9 mouse cellular contexts compared by ENCODE assay signal in the genomic region with DNA sequence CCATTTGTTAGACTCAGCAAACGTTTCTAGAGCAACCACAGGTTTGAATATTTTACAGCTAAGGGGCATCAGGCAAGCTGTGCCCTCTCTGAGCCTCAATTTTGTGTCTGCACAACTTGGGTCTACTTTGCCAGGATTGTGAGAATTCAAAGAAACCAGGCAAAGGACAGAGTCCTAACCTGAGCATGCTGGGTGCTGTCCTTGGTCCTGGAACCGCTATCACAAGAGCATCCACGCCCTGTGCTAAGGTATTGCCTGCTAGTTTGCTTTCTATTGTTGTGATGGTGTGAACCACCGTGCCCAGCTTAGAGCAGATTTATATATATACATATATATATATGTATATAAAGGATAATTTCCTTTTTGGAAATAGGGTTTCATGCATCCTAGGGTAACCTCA. TPM values are rescaled to one million over a fixed set of nuclear protein-coding genes. Genes with fewer than 3 reads are reported as not detected.
A peak's percentile ranks its signal among the peaks of the same experiment; 100 is the strongest.
DNase-seq lines count a peak whose midpoint lies in the region; ATAC-seq lines count a peak whose summit lies in the region.
"Had no signal": no experiment of that assay in that cellular context is flagged by ENCODE, and none has a peak within 500 bp of the region (broad histone marks: within the 10 kb centered on the region; RNA-seq: fewer than 3 reads in every experiment).

No protein-coding gene starts in this region.

- WGBS in limb, embryonic 11.5 days: 11% methylated on average over 4 of the region's 4 CpGs

- peaks cover 9% of the 10 kb centered on the region; the same call in 1 of the 2 replicates for H3K4me1 ChIP-seq in limb, embryonic 11.5 days (ENCODE audit: control insufficient read depth, insufficient read depth, low read length)

- no peak overlapping the region for H3K27ac ChIP-seq in limb, embryonic 11.5 days (replicated peaks; ENCODE audit: low read depth, low read length)
- H3K27ac ChIP-seq: macrophage had no signal

- no peak overlapping the region for H3K4me3 ChIP-seq in limb, embryonic 11.5 days (ENCODE audit: low read depth, low read length)

- no peak overlapping the region for H3K9ac ChIP-seq in limb, embryonic 11.5 days (ENCODE audit: low read length)

- peak; percentile 12 to 33 for DNase-seq in adrenal gland, adult 18-20 months (ENCODE audit: low spot score in 2 of 2)
- DNase-seq in adrenal gland, adult 2 months: no peak
- DNase-seq in urinary bladder, postnatal 14 days (ENCODE audit: low spot score): peak; percentile 53
- DNase-seq in urinary bladder, adult 18-20 months (ENCODE audit: low spot score in 2 of 2): no peak
- peak; percentile 81 for DNase-seq in limb, embryonic 11.5 days (ENCODE audit: low spot score)
- DNase-seq in thymus, postnatal 4 days: peak; percentile 66

- H3K9me3 ChIP-seq in limb, embryonic 11.5 days (ENCODE audit: control insufficient read depth, low read length): no peaks in the 10 kb centered on the region

- no peak for ATAC-seq in limb, embryonic 11.5 days (ENCODE audit: insufficient number of reproducible peaks, low FRiP score, low TSS enrichment, low read depth)
- no peak for ATAC-seq in monocyte, adult 5-6 weeks (replicated peaks; ENCODE audit: insufficient number of reproducible peaks, low FRiP score, low TSS enrichment, poor library complexity, severe bottlenecking)
- no peak for ATAC-seq in activated CD4-positive, CD25-positive, alpha-beta regulatory T cell, adult 4 months

- H3K36me3 ChIP-seq in limb, embryonic 11.5 days (ENCODE audit: control insufficient read depth, insufficient read depth, low read length): no peaks in the 10 kb centered on the region

- H3K4me2 ChIP-seq in limb, embryonic 11.5 days (ENCODE audit: low read depth, severe bottlenecking): no peak overlapping the region

- H3K27me3 ChIP-seq in limb, embryonic 11.5 days (ENCODE audit: control insufficient read depth, insufficient read depth, low read length): peaks cover 46% of the 10 kb centered on the region

RNA-seq across cellular contexts. Expression of a gene that starts 3.9 kb away (rescaled TPM):
- 1 to 10 TPM; 7.4 to 9.1 TPM for total RNA-seq in adrenal gland, adult 18-20 months (2021)
- total RNA-seq in adrenal gland, adult 2 months (2021): 1 to 10 TPM; 7.2 to 9.1 TPM
- polyA plus RNA-seq in adrenal gland, adult 2 months (2012; rRNA removed): 26.5 and 27.9 TPM in 2 replicates
- polyA plus RNA-seq in limb, embryonic 11.5 days (2014; fragmentation: Nextera tagmentation; extraction: Ambion mirVana): 0.71 and 0.79 TPM in 2 replicates
- 3.3 to 6.8 TPM in 2 of 3 replicates, not detected in the other for total RNA-seq in monocyte, adult 5-6 weeks (2017)
- polyA plus RNA-seq in activated CD4-positive, CD25-positive, alpha-beta regulatory T cell, adult 4 months (2017; shearing (Covaris generic)): under 1 TPM; 0.74 to 0.76 TPM

Comparison
In these comparisons a context has a peak if more than half of its experiments do, and no peak if none do; other contexts are left out.
1. DNase-seq: peak in adrenal gland, adult 18-20 months (2 of 2), urinary bladder, postnatal 14 days (single experiment), limb, embryonic 11.5 days (single experiment) and thymus, postnatal 4 days (single experiment); none in adrenal gland, adult 2 months (single experiment) and urinary bladder, adult 18-20 months (0 of 2).